Mouse (Mus musculus) thymus, adult 2 months (tissue): ENCODE results near the gene Farsb. TPM values are rescaled to one million over a fixed set of nuclear protein-coding genes. Genes with fewer than 3 reads are reported as not detected.

Experiments
- DNase-seq: peaks from one replicate; pipeline ENCODE4 v3.0.0; 2021
- H3K27ac ChIP-seq: fragments of 200-500 bp; 2 replicates; pipeline ENCODE4 v1.5.1; 2012; ENCODE audit warnings: low read length, control low read depth; ENCODE audit not compliant: control insufficient read depth, insufficient read depth
- H3K27me3 ChIP-seq: fragments of 200-500 bp; 2 replicates; pipeline ENCODE4 v1.6.1; 2012; ENCODE audit warnings: mild to moderate bottlenecking, low read length, moderate library complexity, mixed read lengths; ENCODE audit not compliant: control insufficient read depth, insufficient read depth
- H3K36me3 ChIP-seq: fragments of 200-500 bp; 2 replicates; pipeline ENCODE4 v1.6.1; 2012; ENCODE audit warnings: mild to moderate bottlenecking, low read length, moderate library complexity; ENCODE audit not compliant: control insufficient read depth, insufficient read depth
- H3K4me1 ChIP-seq: fragments of 200-500 bp; replicated peaks from 2 replicates; pipeline ENCODE4 v1.6.1; 2012; ENCODE audit warnings: low read length; ENCODE audit not compliant: control insufficient read depth, insufficient read depth
- H3K4me3 ChIP-seq: fragments of 200-500 bp; 2 replicates; pipeline ENCODE4 v1.5.1; 2012; ENCODE audit warnings: mild to moderate bottlenecking, low read length, control low read depth, moderate library complexity; ENCODE audit not compliant: control insufficient read depth, insufficient read depth
- CTCF ChIP-seq: fragments of 200-500 bp; IDR thresholded peaks from 2 replicates; pipeline ENCODE4 v1.5.1; 2012; ENCODE audit warnings: mild to moderate bottlenecking, control low read depth, low read length, moderate library complexity, borderline replicate concordance; ENCODE audit not compliant: control insufficient read depth, poor library complexity, insufficient read depth; ENCODE audit errors: extremely low read depth
- POLR2A ChIP-seq: fragments of 200-500 bp; IDR thresholded peaks from 2 replicates; pipeline ENCODE4 v1.6.1; 2012; ENCODE audit warnings: mild to moderate bottlenecking, low read length, control low read depth, moderate library complexity; ENCODE audit not compliant: control insufficient read depth, poor library complexity, insufficient read depth; ENCODE audit errors: extremely low read depth
- WGBS: fragments of 180-500 bp; shearing (Covaris S2); methylation state at CpG from one replicate; pipeline ENCODE4 v1.1.7; 2018; 5-methylcytosine and 5-hydroxymethylcytosine counted together
- polyA plus RNA-seq: library from polyadenylated mRNA; depleted of rRNA; stranded (reverse); fragments of >200 nt; gene quantifications from 2 replicates; pipeline ENCODE4 v1.2.3, GENCODE M21; 2012

Gene Farsb
- polyA plus RNA-seq, 1 experiment, result 21.9 TPM

DNA sequence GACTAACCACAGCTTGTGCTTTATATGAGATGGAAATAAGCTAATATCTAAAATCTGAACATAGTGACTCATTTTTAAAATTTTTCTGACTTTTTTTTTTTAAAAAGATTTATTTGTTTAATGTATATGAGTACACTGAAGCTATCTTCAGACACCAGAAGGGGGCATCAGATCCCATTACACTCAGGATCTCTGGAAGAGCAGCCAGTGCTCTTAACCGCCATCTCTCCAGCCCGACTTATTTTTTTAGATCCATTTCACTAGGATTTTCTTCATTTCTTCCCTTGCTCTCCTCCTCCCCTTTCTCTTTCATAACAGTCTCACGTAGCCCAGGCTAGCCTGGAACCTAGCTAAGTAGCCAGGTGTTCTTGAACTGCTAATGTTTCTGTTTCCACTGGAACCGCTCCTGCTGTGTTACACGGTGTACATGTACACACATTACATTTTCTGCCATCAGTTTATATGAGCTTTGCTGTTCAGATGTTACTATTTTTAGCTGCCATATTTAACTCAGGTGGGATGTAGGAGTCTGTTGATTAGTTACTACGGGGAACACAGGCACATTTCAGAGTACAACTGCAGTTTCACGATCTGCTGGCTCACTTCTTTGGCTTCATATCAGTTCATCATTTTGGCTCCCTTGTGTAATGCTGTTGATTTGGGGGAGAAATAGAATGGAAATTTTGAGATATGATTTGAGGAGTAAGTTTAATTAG lies 42.0 kb upstream of the Farsb start:
- Histone ChIP-seq H3K4me1 (no peaks in the 10 kb centered on the region), H3K27me3 (no peaks in the 10 kb centered on the region), H3K36me3 (no peaks in the 10 kb centered on the region), H3K4me3 (no peak overlapping the region), H3K27ac (no peak overlapping the region)
- no peak for DNase-seq
- 89% methylated on average over 7 of the region's 7 CpGs for WGBS
- TF ChIP-seq POLR2A (no peak), CTCF (no peak)

DNA sequence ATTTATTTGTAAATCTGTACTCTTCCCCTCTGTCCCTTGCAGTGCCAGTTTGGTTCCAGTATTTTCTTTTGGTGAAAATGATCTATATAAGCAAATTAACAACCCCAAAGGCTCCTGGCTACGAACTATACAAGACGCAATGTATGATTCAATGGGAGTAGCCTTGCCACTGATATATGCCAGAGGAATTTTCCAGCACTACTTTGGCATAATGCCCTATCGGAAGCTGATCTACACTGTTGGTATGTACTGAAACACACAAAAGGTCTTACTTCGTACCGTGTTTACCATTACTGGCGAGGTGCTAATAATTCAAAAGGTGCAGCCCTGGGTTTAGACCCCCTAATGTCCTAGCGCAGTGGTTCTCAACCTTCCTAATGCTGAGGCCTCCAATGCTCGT lies 40.3 kb upstream of the Farsb start:
- no peaks in the 10 kb centered on the region for H3K36me3 ChIP-seq
- 94% methylated on average over 8 of the region's 8 CpGs for WGBS
- H3K27ac ChIP-seq, result no peak overlapping the region
- no peak for DNase-seq
- no peak overlapping the region for H3K4me3 ChIP-seq
- TF ChIP-seq POLR2A, result no peak
- no peaks in the 10 kb centered on the region for H3K27me3 ChIP-seq
- H3K4me1 ChIP-seq, result no peaks in the 10 kb centered on the region

- H3K27me3 ChIP-seq, result no peaks in the 10 kb centered on the region
- no peaks in the 10 kb centered on the region for H3K36me3 ChIP-seq
- TF ChIP-seq POLR2A (no peak), CTCF (no peak)
- no peaks in the 10 kb centered on the region for H3K4me1 ChIP-seq
- DNase-seq, result no peak
- no peak overlapping the region for H3K4me3 ChIP-seq
- no peak overlapping the region for H3K27ac ChIP-seq
- WGBS, result 94% methylated on average over 3 of the region's 3 CpGs
Observed at GRCm38 (mm10) chr1:78528356-78528755, 39.7 kb upstream of the Farsb start.

- Histone ChIP-seq H3K27me3 (no peaks in the 10 kb centered on the region), H3K27ac (no peak overlapping the region), H3K4me3 (no peak overlapping the region), H3K4me1 (no peaks in the 10 kb centered on the region), H3K36me3 (no peaks in the 10 kb centered on the region)
- DNase-seq, result peak; percentile 61
- TF ChIP-seq POLR2A, result no peak
- peak; percentile 93 for TF ChIP-seq CTCF
- 55% methylated on average over 23 of the region's 23 CpGs for WGBS
Observed at GRCm38 (mm10) chr1:78525189-78525886, 36.6 kb upstream of the Farsb start.

GRCm38 (mm10) chr1:78518907-78519306 lies 30.2 kb upstream of the Farsb start:
- no peak for DNase-seq
- TF ChIP-seq POLR2A (no peak), CTCF (no peak)
- no peaks in the 10 kb centered on the region for H3K4me1 ChIP-seq
- no peaks in the 10 kb centered on the region for H3K27me3 ChIP-seq
- no peak overlapping the region for H3K27ac ChIP-seq
- 87% methylated on average over 7 of the region's 7 CpGs for WGBS
- no peak overlapping the region for H3K4me3 ChIP-seq
- H3K36me3 ChIP-seq, result no peaks in the 10 kb centered on the region

DNA sequence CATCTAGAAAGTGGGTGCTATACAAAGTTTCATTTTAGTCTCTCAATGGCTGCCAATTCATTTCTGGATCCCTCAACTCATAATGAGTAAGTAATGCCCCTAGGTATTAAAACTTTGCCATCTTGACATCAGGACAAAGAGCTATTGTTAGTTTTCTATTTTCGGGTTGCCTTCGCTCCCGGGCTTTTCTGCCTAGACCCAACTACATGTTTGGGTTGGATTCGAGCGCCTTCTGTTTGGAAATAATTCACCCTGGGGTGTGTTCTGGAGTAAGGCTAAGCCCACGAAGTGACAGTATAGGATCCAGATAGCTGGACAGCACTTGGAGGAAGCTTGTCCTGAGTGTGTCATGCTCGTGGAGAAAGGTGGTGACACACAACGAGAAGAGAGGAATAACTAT lies 24.1 kb upstream of the Farsb start:
- H3K36me3 ChIP-seq, result no peaks in the 10 kb centered on the region
- no peak for TF ChIP-seq CTCF
- no peak for TF ChIP-seq POLR2A
- 90% methylated on average over 8 of the region's 8 CpGs for WGBS
- H3K27me3 ChIP-seq, result peaks cover 3% of the 10 kb centered on the region; the same call in 1 of the 2 replicates
- H3K4me1 ChIP-seq, result no peaks in the 10 kb centered on the region
- no peak overlapping the region for H3K4me3 ChIP-seq
- no peak for DNase-seq
- H3K27ac ChIP-seq, result no peak overlapping the region

DNA sequence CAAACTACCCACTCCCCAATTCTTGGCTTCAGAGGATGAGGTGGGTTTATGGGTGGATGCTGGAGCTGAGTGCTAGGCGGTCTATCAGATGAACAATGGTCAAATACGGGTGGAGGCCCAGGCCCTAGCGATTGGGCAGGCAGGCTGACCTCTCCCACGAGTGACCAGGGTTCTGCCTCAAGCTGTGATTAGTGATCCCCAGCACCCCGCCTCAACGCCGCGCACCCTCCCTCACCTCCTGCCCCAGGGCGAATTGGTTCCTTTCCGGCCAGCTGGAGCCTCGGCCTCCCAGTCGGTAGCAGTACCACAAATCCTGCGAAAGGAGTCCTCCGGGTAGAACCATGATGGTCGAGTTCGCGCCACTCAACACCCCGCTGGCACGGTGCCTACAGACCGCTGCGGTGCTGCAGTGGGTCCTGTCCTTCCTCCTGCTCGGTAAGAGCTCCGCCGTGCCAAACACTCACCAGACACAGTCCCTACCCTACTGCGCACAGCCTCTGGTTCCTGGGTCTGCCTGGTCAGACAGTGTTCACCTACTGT lies 23.0 kb upstream of the Farsb start, which contains the start of gene BC035947:
TSS of gene BC035947 (minus strand) at position 538 of the 540 bp plus-strand sequence.
- 8% methylated on average over 25 of the region's 25 CpGs for WGBS
- DNase-seq, result no peak
- H3K36me3 ChIP-seq, result no peaks in the 10 kb centered on the region
- TF ChIP-seq POLR2A (no peak), CTCF (no peak)
- H3K4me3 ChIP-seq, result no peak within 1 kb of the TSS
- H3K4me1 ChIP-seq, result no peaks in the 10 kb centered on the region
- no peak within 1 kb of the TSS for H3K27ac ChIP-seq
- peaks cover 3% of the 10 kb centered on the region; the same call in 1 of the 2 replicates for H3K27me3 ChIP-seq
